Mouse (Mus musculus) cerebellum, adult 9-10 months (tissue): Measurements from ENCODE around the gene Atad2b.
A peak's percentile ranks its signal among the peaks of the same experiment; 100 is the strongest.
"Not testable (repeated sequence)": the region's sequence is repeated elsewhere in the genome, so short reads cannot be mapped to it uniquely, and the experiment has no call there.

ENCODE experiments used
- DNase-seq: peaks from one replicate; pipeline ENCODE4 v3.0.0; 2022

The Atad2b gene

GRCm38 (mm10) chr12:4916994-4917804 lies at the start of gene Atad2b:
Atad2b (plus strand) TSS chr12:4917353.
- DNase-seq: peak; percentile 97

GRCm38 (mm10) chr12:4868924-4869323 lies 48.2 kb upstream of the Atad2b start:
- DNase-seq: no peak

- DNase-seq: no peak
These were observed 45.9 kb upstream of the Atad2b start for GRCm38 (mm10) chr12:4871260-4871659.

GRCm38 (mm10) chr12:4872273-4872672 lies 44.9 kb upstream of the Atad2b start:
- no peak for DNase-seq

- DNase-seq: no peak
These were observed 44.1 kb upstream of the Atad2b start for GRCm38 (mm10) chr12:4872983-4873477.

GRCm38 (mm10) chr12:4873531-4873930 lies 43.6 kb upstream of the Atad2b start:
- no peak for DNase-seq

DNA sequence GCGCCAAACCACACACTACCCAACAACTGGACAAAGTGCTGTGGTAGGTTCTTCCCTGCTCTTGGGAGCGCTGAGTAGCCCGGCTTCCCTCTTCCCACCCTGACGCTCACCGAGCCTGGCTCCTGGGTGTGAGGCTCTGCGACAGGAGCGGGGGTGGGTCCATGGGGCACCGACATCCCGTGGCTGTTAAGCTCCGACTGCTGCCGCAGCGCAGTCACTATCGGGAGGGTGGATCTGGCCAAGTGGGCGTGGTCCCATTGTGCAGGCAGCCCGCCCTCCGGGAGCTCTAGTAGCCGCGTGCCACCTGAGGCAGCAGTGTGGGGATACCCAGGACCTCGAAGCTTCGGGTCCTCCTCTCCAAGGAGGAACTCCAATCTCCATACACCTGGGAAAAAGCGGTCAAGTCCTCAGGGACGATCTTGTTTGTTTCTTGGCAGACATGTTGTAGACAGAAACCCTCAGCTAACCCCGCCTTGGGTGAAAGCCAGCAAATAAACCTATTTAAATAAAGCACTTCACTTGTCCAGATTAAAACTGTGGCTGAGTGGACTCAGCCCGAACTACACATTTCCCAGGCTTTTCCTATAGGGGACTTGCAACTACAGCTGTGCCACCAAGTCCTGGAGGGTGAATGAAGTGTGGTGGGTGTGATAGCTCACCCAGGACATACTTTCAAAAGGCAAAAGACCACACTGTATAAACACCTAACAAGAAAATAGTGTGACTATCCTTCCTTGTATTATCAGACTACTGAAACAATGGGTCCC lies 42.8 kb upstream of the Atad2b start, which contains the start of gene Mfsd2b:
Gene Mfsd2b, minus strand, starts transcription at position 199 of the 767 bp plus-strand sequence.
- DNase-seq: peak; percentile 31

DNA sequence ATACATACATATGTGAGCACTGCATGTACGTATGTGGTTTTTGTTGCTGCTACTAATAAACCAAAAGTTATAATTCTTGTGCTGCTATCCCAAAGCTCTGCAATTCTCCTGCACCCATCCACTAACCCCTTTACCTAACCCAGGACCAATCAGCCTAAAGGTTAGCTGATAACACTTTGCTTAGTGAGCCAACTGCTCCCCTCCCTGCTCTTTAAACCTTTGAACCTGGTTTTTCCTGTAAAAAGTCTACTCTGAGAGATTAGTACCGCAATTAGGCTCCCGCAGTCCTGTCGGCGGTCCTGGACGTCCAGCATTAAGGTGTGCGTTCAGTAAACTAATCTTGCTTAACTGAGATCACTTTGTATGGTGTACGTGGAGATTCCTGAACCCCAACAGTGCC lies 41.5 kb upstream of the Atad2b start:
- no peak for DNase-seq

- DNase-seq: no peak
These were observed 38.8 kb upstream of the Atad2b start for GRCm38 (mm10) chr12:4878296-4878783.

DNA sequence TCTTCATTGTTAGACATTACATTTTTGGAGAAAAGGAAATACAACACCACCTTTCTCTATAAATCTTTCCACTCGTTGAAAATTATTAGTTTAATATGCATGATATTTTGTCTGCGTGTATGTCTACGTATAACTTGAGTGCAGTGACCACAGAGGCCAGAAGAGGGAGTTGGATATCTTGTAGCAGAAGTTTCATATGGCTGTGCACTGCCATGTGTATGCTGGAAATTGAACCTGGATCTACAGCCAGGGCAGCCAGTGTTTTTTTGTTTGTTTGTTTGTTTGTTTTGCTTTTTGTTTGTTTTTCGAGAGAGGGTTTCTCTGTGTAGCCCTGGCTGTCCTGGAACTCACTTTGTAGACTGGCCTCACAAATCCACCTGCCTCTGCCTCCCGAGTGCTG lies 38.1 kb upstream of the Atad2b start:
- no peak for DNase-seq

- DNase-seq: no peak
These were observed 35.1 kb upstream of the Atad2b start for GRCm38 (mm10) chr12:4882086-4882485.

DNA sequence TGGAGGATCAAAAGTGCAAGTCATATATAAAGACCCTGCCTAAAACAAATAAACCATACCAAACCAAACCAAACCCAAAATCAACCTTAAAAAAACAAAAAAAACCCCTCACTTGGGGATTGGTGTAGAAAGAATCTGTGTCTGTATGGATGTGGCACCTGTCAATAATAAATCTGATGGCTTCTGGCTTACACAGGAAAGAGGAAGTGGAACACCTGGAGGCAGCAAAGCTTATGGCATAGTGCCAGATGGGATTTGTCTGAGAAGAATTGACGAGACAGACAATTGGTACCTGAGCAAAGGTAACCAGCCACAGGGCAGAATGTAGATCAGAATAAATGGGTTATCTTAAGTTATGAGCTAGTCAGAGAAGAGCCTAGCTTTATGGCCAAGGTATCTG lies 32.1 kb upstream of the Atad2b start:
- no peak for DNase-seq

GRCm38 (mm10) chr12:4886581-4886980 lies 30.6 kb upstream of the Atad2b start:
- DNase-seq: not testable (repeated sequence)

GRCm38 (mm10) chr12:4888739-4889138 lies 28.4 kb upstream of the Atad2b start:
- no peak for DNase-seq

GRCm38 (mm10) chr12:4889251-4889650 lies 27.9 kb upstream of the Atad2b start:
- DNase-seq: no peak

GRCm38 (mm10) chr12:4889891-4890290 lies 27.3 kb upstream of the Atad2b start:
- no peak for DNase-seq

GRCm38 (mm10) chr12:4898024-4898423 lies 19.1 kb upstream of the Atad2b start:
- no peak for DNase-seq

DNA sequence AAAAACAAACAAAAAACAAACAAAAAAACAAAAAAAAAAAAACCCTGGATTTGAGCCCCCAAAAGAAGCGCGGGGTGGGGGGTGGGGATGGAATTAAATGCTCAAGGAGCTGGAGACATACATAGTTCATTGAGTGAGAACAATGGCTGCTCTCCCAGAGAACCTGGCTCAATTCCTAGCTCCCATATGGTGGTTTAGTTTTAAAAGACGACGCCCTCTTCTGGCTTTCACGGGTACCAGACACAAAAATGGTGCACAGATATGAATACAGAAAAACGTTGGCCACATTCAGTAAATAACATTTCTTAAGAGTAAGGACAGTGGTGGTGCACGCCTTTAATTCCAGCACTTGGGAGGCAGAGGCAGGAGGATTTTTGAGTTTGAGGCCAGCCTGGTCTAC lies 11.2 kb upstream of the Atad2b start:
- DNase-seq: peak; percentile 57

- DNase-seq: no peak
These were observed 10.7 kb upstream of the Atad2b start for GRCm38 (mm10) chr12:4906476-4906875.

DNA sequence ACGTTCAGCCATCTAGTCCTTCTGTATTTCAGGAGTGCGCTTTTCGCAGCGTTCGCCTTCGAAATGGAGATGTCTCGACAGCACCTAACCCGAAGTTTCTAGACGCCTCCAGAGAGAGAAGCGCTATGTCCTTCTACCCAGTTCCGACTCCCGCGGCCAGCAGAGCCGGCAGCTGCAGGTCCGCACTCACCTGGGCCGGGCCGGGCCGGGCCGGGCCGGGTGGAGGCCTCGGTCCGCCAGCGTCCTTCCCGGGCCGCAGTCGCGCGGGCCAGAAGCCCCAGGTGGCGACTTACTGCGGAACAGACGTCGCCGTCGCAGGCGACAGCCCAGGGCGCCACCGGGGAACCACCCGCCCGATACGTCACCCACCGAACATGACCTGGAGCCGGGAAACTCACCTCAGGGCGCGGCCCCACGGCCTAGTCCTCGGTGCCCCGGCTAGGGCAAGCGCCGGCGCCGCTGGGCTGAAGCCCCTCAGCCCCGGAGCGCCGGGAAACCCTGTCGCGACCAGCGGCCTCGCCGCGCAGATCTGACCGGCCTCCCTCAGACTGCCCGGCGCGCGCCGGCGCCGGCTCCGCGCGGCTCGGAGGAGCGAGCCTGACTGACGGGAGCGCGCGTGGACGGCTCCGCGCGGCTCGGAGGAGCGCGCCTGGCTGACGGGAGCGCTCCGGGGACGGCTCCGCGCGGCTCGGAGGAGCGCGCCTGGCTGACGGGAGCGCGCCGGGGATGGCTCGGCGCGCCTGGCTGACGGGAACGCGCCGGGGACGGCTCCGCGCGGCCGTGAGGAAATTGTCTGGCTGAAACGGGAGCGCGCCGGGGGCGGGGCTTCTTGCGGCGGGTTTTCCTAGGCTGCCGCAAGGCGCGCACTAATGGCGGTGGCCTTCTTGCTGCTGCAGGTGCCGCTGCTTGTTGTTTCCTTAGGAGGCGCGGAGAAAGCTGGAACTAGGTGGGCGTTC lies 9.9 kb upstream of the Atad2b start, which contains the start of gene Ubxn2a:
Gene Ubxn2a, minus strand, starts transcription at position 755 of the 956 bp plus-strand sequence.
- DNase-seq: peak; percentile 94

- DNase-seq: no peak
These were observed 8.8 kb upstream of the Atad2b start for GRCm38 (mm10) chr12:4908391-4908790.

- not testable (repeated sequence) for DNase-seq
These were observed 6.7 kb upstream of the Atad2b start for GRCm38 (mm10) chr12:4910496-4910895.
